Mouse (Mus musculus): Measurements from ENCODE around the gene Sacs.

- no peak for TF ChIP-seq CTCF (IDR thresholded peaks at IDR 0.05; ENCODE audit: low read depth)
- TF ChIP-seq EP300 (optimal IDR thresholded peaks at IDR 0.05): no peak
These were observed 5.7 kb upstream of the Sacs start for GRCm38 (mm10) chr14:61132556-61132955.
